Mouse (Mus musculus): ENCODE data around the gene Rnls. TPM values are rescaled to one million over a fixed set of nuclear protein-coding genes. Genes with fewer than 3 reads are reported as not detected.
A peak's percentile ranks its signal among the peaks of the same experiment; 100 is the strongest.

The Rnls gene
- total and polyA plus RNA-seq, 3 experiments = not detected

- Histone ChIP-seq H3K36me3 (ENCODE audit: control insufficient read depth in 1 of 2, insufficient read depth in 2 of 2, low read length in 2 of 2) (peaks cover 0 to 10% of the 10 kb centered on the region in 2 experiments; a peak in 2 of 4 replicates), H3K4me1 (ENCODE audit: control insufficient read depth in 1 of 2, insufficient read depth in 2 of 2, low read length in 2 of 2) (peaks cover 0 to 7% of the 10 kb centered on the region in 2 experiments), H3K9ac (ENCODE audit: control insufficient read depth, low read depth, low read length, poor library complexity, severe bottlenecking) (peak overlapping the region; percentile 28; the same call in 1 of the 2 replicates), H3K79me2 (ENCODE audit: control insufficient read depth, insufficient read depth, low read length, poor library complexity) (no peaks in the 10 kb centered on the region), H3K27ac (ENCODE audit: control insufficient read depth, low read depth, low read length) (peak overlapping the region; percentile 7; the same call in 1 of the 2 replicates), H3K9me3 (replicated peaks; ENCODE audit: insufficient read depth, low read length) (no peaks in the 10 kb centered on the region), H3K27me3 (ENCODE audit: control insufficient read depth in 1 of 2, insufficient read depth in 2 of 2, low read length in 2 of 2) (no peaks in the 10 kb centered on the region), H3K4me3 (ENCODE audit: control insufficient read depth in 1 of 2, insufficient read depth in 1 of 2, low read depth in 2 of 2, low read length in 2 of 2) (peak overlapping the region; percentile 11 to 14; a peak in 2 of 4 replicates)
- DNase-seq (ENCODE audit: low read depth, low spot score) = peak; percentile 61
- TF ChIP-seq EP300 (IDR thresholded peaks at IDR 0.05; ENCODE audit: low read depth in 1 of 2, low read length in 2 of 2) (peak in 1 of 2 experiments; percentile 49; a peak in 1 of 4 replicates), ZMIZ1 (IDR thresholded peaks at IDR 0.05; ENCODE audit: low read depth, low read length) (no peak), TCF12 (IDR thresholded peaks at IDR 0.05; ENCODE audit: low read depth, low read length) (peak; percentile 11; the same call in 1 of the 2 replicates), MAFK (IDR thresholded peaks at IDR 0.05; ENCODE audit: borderline replicate concordance, low read depth, low read length) (peak; percentile 91), HCFC1 (IDR thresholded peaks at IDR 0.05; ENCODE audit: low read depth, low read length) (0 out of 2 replicates have a peak, but pooled peaks have one; percentile 10), MEF2A (IDR thresholded peaks at IDR 0.05; ENCODE audit: extremely low read depth, insufficient replicate concordance, low read depth, low read length, poor library complexity, severe bottlenecking) (no peak), POLR2A (IDR thresholded peaks at IDR 0.05; ENCODE audit: control insufficient read depth in 1 of 2, insufficient read depth in 1 of 2, low read depth in 1 of 2, low read length in 2 of 2, poor library complexity in 1 of 2) (no peak), SMC3 (IDR thresholded peaks at IDR 0.05; ENCODE audit: low read depth, low read length) (no peak), GABPA (IDR thresholded peaks at IDR 0.05; ENCODE audit: low read depth, low read length) (0 out of 2 replicates have a peak, but pooled peaks have one; percentile 26)
Measured at GRCm38 (mm10) chr19:33091324-33091723, 300.8 kb downstream of the Rnls start.

DNA sequence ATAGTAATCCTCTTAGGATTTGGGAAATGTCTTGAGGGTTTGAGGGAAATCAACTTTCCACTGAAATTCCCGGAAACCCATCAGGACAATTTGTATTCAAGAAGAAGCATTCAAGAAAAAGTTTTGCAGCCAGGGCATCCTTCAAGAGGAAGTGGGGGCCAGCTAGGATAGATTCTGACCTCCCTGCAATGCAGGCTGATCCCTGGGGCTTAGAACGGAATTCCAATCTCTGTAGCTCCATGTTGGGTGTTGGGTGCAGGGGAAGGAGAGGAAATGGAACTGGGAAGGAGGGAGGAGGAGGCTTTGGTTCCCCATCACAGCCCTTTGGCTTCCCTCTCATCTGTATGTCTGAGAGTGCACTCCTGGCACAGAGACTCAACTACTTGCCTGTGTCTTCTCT is 303.2 kb downstream of the Rnls start:
- no peaks in the 10 kb centered on the region; the same call in 1 of the 2 replicates for H3K9me3 ChIP-seq (replicated peaks; ENCODE audit: insufficient read depth, low read length)
- H3K27me3 ChIP-seq (ENCODE audit: control insufficient read depth in 1 of 2, insufficient read depth in 2 of 2, low read length in 2 of 2) = no peaks in the 10 kb centered on the region
- no peak overlapping the region for H3K27ac ChIP-seq (ENCODE audit: control insufficient read depth, low read depth, low read length)
- H3K79me2 ChIP-seq (ENCODE audit: control insufficient read depth, insufficient read depth, low read length, poor library complexity) = no peaks in the 10 kb centered on the region
- H3K36me3 ChIP-seq (ENCODE audit: control insufficient read depth in 1 of 2, insufficient read depth in 2 of 2, low read length in 2 of 2) = peaks cover 0 to 10% of the 10 kb centered on the region in 2 experiments; a peak in 2 of 4 replicates
- no peak overlapping the region for H3K9ac ChIP-seq (ENCODE audit: control insufficient read depth, low read depth, low read length, poor library complexity, severe bottlenecking)
- no peak overlapping the region for H3K4me3 ChIP-seq (ENCODE audit: control insufficient read depth in 1 of 2, insufficient read depth in 1 of 2, low read depth in 2 of 2, low read length in 2 of 2)
- no peak for DNase-seq (ENCODE audit: low read depth, low spot score)
- H3K4me1 ChIP-seq (ENCODE audit: control insufficient read depth in 1 of 2, insufficient read depth in 2 of 2, low read length in 2 of 2) = peaks cover 0 to 7% of the 10 kb centered on the region in 2 experiments
- TF ChIP-seq MXI1 (IDR thresholded peaks at IDR 0.05; ENCODE audit: low read depth, low read length) = no peak
- TF ChIP-seq TCF12 (IDR thresholded peaks at IDR 0.05; ENCODE audit: low read depth, low read length) = no peak
- no peak for TF ChIP-seq ZMIZ1 (IDR thresholded peaks at IDR 0.05; ENCODE audit: low read depth, low read length)
- no peak for TF ChIP-seq RCOR1 (IDR thresholded peaks at IDR 0.05; ENCODE audit: low read depth, low read length)

DNA sequence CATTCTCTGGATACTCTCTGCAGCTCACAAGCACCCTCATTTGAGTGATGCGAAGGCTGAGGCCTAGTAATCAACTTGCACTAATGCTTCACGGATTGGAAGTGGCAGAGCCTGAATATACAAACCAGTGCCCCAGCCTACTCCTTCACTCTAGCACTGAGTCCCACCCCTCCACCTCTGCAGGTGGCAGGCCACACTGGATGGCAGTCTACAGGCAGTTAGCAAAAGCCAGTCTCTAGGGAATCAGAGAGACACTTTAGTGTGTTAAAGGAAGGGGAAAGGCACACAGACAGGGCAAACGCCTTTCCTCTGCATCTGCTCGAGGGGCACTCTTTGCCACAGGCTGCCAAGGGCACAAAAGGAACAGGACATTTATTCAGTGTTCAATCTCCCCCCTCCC is 304.1 kb downstream of the Rnls start:
- no peak overlapping the region for H3K4me3 ChIP-seq (ENCODE audit: control insufficient read depth in 1 of 2, insufficient read depth in 1 of 2, low read depth in 2 of 2, low read length in 2 of 2)
- no peak overlapping the region for H3K27ac ChIP-seq (ENCODE audit: control insufficient read depth, low read depth, low read length)
- H3K79me2 ChIP-seq (ENCODE audit: control insufficient read depth, insufficient read depth, low read length, poor library complexity) = no peaks in the 10 kb centered on the region
- H3K4me1 ChIP-seq (ENCODE audit: control insufficient read depth in 1 of 2, insufficient read depth in 2 of 2, low read length in 2 of 2) = peaks cover 0 to 7% of the 10 kb centered on the region in 2 experiments
- H3K9ac ChIP-seq (ENCODE audit: control insufficient read depth, low read depth, low read length, poor library complexity, severe bottlenecking) = no peak overlapping the region
- peaks cover 0 to 10% of the 10 kb centered on the region in 2 experiments; a peak in 2 of 4 replicates for H3K36me3 ChIP-seq (ENCODE audit: control insufficient read depth in 1 of 2, insufficient read depth in 2 of 2, low read length in 2 of 2)
- H3K27me3 ChIP-seq (ENCODE audit: control insufficient read depth in 1 of 2, insufficient read depth in 2 of 2, low read length in 2 of 2) = no peaks in the 10 kb centered on the region
- H3K9me3 ChIP-seq (replicated peaks; ENCODE audit: insufficient read depth, low read length) = no peaks in the 10 kb centered on the region; the same call in 1 of the 2 replicates
- TF ChIP-seq USF1 (IDR thresholded peaks at IDR 0.05; ENCODE audit: low read depth, low read length) (no peak), ZNF384 (IDR thresholded peaks at IDR 0.05; ENCODE audit: low read depth, low read length) (no peak), KAT2A (conservative IDR thresholded peaks at IDR 0.05; ENCODE audit: low read depth, low read length) (no peak), NELFE (IDR thresholded peaks at IDR 0.05; ENCODE audit: low read depth, low read length) (no peak), ZMIZ1 (IDR thresholded peaks at IDR 0.05; ENCODE audit: low read depth, low read length) (no peak), MAZ (IDR thresholded peaks at IDR 0.05; ENCODE audit: low read depth, low read length) (no peak), CTCF (IDR thresholded peaks at IDR 0.05 in 2 of 3, conservative IDR thresholded peaks at IDR 0.05 in 1 of 3; ENCODE audit: control insufficient read depth in 1 of 3, insufficient read depth in 1 of 3, low read depth in 2 of 3, low read length in 3 of 3, poor library complexity in 1 of 3, severe bottlenecking in 1 of 3) (no peak), NRF1 (IDR thresholded peaks at IDR 0.05; ENCODE audit: insufficient read depth, low read depth, low read length, poor library complexity, severe bottlenecking) (no peak), GABPA (IDR thresholded peaks at IDR 0.05; ENCODE audit: low read depth, low read length) (no peak), E2F4 (IDR thresholded peaks at IDR 0.05; ENCODE audit: borderline replicate concordance, low read depth, low read length) (no peak)
- no peak for DNase-seq (ENCODE audit: low read depth, low spot score)
